Mouse (Mus musculus) hindbrain, embryonic 13.5 days (tissue): ENCODE data around the gene Ccdc30. TPM values are rescaled to one million over a fixed set of nuclear protein-coding genes. Genes with fewer than 3 reads are reported as not detected.
A peak's percentile ranks its signal among the peaks of the same experiment; 100 is the strongest.
"Not testable (repeated sequence)": the region's sequence is repeated elsewhere in the genome, so short reads cannot be mapped to it uniquely, and the experiment has no call there.

Experiments used
- ATAC-seq: fragments of 200-750 bp; cut with Nextera tagmentation; 2 replicates; pipeline ENCODE4 v1.8.0; 2017; ENCODE audit warnings: moderate TSS enrichment; ENCODE audit not compliant: low FRiP score
- H3K27ac ChIP-seq: fragments of 300-500 bp; sonication (generic); 2 replicates; pipeline ENCODE4 v1.5.1; 2015; ENCODE audit warnings: inconsistent platforms, mild to moderate bottlenecking, moderate library complexity
- H3K27me3 ChIP-seq: fragments of 300-500 bp; sonication (generic); 2 replicates; pipeline ENCODE4 v1.6.1; 2015; ENCODE audit warnings: mild to moderate bottlenecking, inconsistent platforms
- H3K36me3 ChIP-seq: fragments of 300-500 bp; sonication (generic); 2 replicates; pipeline ENCODE4 v1.6.1; 2015; ENCODE audit warnings: mild to moderate bottlenecking, inconsistent platforms
- H3K4me1 ChIP-seq: fragments of 300-500 bp; sonication (generic); replicated peaks from 2 replicates; pipeline ENCODE4 v1.6.1; 2015; ENCODE audit warnings: inconsistent platforms
- H3K4me2 ChIP-seq: fragments of 300-500 bp; sonication (generic); 2 replicates; pipeline ENCODE4 v1.6.1; 2015; ENCODE audit warnings: inconsistent platforms, mild to moderate bottlenecking, moderate library complexity
- H3K4me3 ChIP-seq: fragments of 300-500 bp; sonication (generic); 2 replicates; pipeline ENCODE4 v1.5.1; 2015; ENCODE audit warnings: mild to moderate bottlenecking, inconsistent platforms
- H3K9ac ChIP-seq: fragments of 300-500 bp; sonication (generic); 2 replicates; pipeline ENCODE4 v1.6.1; 2015; ENCODE audit warnings: mild to moderate bottlenecking, inconsistent platforms
- H3K9me3 ChIP-seq: fragments of 300-500 bp; sonication (generic); 2 replicates; pipeline ENCODE4 v1.6.1; 2016; ENCODE audit warnings: inconsistent platforms
- WGBS: fragments of 180-500 bp; shearing (Covaris S2); methylation state at CpG from one replicate; pipeline ENCODE4 v1.1.7; 2015; 5-methylcytosine and 5-hydroxymethylcytosine counted together
- polyA plus RNA-seq: library from polyadenylated mRNA; unstranded; fragments of >200 nt; fragmentation: Nextera tagmentation; extraction: Ambion mirVana; gene quantifications from 2 replicates; pipeline ENCODE4 v1.2.1, GENCODE M21; 2015

Gene Ccdc30
- polyA plus RNA-seq, 1 experiment from 2014 or later, result 18.4 TPM

DNA sequence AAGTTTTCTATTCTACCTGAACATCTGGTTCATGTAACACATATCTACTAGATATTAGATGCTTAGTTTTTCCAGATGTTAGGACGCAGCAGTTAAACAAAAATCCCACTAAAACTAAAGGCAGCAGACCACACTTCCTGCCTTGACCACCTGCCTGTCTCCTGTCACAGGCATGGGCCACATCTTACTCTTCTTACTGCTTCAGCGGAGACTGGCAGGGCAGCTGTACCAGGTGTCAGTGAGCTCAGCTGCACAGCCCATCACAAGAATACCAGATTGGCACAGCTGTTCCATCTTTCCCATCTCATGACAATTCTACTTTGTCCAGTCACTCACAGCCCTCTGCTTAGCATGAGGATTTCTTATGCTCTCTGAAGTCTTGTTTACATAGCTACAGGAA, 118.0 kb downstream of the Ccdc30 start:
- peaks cover 10% of the 10 kb centered on the region for H3K4me1 ChIP-seq
- no peak overlapping the region for H3K4me3 ChIP-seq
- no peak overlapping the region for H3K27ac ChIP-seq
- 68% methylated on average over 2 of the region's 2 CpGs for WGBS
- H3K36me3 ChIP-seq, result no peaks in the 10 kb centered on the region
- no peak for ATAC-seq
- no peaks in the 10 kb centered on the region for H3K9me3 ChIP-seq
- no peak overlapping the region for H3K9ac ChIP-seq
- no peak overlapping the region for H3K4me2 ChIP-seq
- no peaks in the 10 kb centered on the region for H3K27me3 ChIP-seq

DNA sequence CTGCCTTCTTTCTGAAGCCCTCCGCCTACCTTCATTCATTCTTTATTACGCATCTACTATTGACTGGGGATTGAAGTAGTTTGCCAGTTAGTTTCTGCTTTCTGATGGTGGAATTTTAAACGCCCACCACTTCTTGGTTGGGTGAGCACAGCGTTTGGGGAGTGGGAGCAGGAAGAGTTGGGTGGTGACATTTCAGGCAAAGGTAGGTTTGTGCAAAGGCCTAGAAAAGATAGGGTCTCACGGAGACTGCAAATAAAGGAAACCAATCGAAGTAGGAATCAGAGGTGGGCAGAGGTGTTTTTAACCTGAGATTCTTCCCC, 120.2 kb downstream of the Ccdc30 start:
- ATAC-seq, result no peak
- H3K9me3 ChIP-seq, result no peaks in the 10 kb centered on the region
- H3K27ac ChIP-seq, result peak overlapping the region; percentile 96
- H3K27me3 ChIP-seq, result no peaks in the 10 kb centered on the region
- H3K4me2 ChIP-seq, result peak overlapping the region; percentile 71
- peak overlapping the region; percentile 96 for H3K4me3 ChIP-seq
- peaks cover 32% of the 10 kb centered on the region for H3K4me1 ChIP-seq
- no peaks in the 10 kb centered on the region; the same call in 1 of the 2 replicates for H3K36me3 ChIP-seq
- WGBS, result 7% methylated on average over 6 of the region's 6 CpGs
- H3K9ac ChIP-seq, result peak overlapping the region; percentile 83

DNA sequence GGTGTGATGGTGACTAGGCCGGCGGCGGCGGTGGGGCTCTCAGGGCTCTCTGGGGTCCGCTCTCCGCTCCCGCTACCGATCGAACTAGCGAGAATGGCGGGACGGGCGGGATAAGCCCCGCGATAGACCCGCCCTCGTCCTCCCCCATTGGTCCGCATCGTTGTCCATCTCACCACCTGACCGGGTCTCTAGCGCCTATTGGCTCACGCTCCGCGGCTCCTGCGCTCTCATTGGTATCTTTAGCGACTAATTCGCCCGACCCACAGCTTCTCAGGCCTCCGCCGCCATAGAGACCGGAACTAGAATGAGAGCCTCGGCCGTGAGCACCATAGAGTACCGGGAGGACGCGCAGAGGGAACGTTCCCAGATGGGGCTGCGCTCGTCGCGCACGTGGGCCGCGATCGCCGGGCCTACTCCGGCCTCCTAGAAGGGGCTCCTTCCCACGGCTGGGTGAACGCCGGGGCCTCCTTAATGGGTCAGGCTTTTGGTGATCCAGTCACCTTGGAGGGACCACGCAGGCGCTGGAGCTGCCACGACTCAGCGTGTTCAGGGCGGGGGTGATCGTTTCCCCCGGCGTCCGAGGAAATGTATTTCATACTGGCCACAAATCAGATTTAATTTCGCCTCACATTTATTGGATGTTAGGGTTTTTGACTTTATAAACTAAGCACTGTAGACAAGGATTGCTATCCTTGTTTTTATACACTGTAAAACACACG, 120.7 kb downstream of the Ccdc30 start, which contains the start of gene Ybx1:
Gene Ybx1 (minus strand): TSS at position 190 of the 719 bp plus-strand sequence.
- Histone ChIP-seq H3K27ac (peak within 1 kb of the TSS; percentile 96), H3K36me3 (no peaks in the 10 kb centered on the region; the same call in 1 of the 2 replicates), H3K4me3 (peak within 1 kb of the TSS; percentile 96), H3K9ac (peak within 1 kb of the TSS; percentile 92), H3K4me2 (peak within 1 kb of the TSS; percentile 83), H3K4me1 (peaks cover 35% of the 10 kb centered on the region), H3K27me3 (no peaks in the 10 kb centered on the region), H3K9me3 (no peaks in the 10 kb centered on the region)
- under 1% methylated on average over 61 of the region's 61 CpGs for WGBS
- ATAC-seq, result peak; percentile 99

DNA sequence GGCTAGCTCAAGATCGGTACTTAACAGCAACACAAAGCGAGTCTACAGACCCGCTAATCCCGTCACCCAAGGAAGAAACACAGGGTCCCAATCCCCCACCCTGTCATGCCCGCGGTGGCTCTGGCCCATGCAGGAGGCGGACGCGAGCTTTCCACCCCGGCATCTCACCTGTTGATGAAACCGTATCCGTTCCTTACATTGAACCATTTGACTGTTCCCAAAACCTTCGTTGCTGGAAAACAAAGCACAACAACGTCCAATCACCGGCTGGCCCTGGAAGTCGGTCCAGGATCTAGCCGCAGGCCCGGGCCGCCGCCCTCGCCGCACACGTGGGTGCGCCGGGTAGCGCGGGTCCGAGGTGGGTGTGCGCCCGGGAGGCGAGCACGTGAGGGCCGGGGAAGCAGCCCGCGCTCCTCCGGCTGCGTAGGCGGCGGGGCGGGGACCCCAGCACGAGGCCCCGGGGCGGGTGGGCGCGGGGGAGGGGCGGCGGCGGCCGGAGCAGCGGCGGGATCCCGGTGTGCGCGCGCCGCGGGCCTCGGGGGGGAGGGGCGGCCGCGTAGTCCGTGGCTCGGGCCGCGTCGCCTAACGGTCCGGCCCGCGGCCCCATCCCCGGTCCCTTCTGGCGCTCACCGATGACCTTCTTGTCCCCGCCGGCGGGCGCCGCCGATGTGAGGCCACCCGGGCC, 121.6 kb downstream of the Ccdc30 start:
- peaks cover 39% of the 10 kb centered on the region for H3K4me1 ChIP-seq
- peak overlapping the region; percentile 83 for H3K4me2 ChIP-seq
- WGBS, result under 1% methylated on average over 38 of the region's 80 CpGs
- peak overlapping the region; percentile 92 for H3K9ac ChIP-seq
- peak; percentile 29 for ATAC-seq
- H3K4me3 ChIP-seq, result peak overlapping the region; percentile 96
- no peaks in the 10 kb centered on the region for H3K9me3 ChIP-seq
- H3K27ac ChIP-seq, result peak overlapping the region; percentile 91
- peaks cover 2% of the 10 kb centered on the region; the same call in 1 of the 2 replicates for H3K36me3 ChIP-seq
- no peaks in the 10 kb centered on the region for H3K27me3 ChIP-seq

DNA sequence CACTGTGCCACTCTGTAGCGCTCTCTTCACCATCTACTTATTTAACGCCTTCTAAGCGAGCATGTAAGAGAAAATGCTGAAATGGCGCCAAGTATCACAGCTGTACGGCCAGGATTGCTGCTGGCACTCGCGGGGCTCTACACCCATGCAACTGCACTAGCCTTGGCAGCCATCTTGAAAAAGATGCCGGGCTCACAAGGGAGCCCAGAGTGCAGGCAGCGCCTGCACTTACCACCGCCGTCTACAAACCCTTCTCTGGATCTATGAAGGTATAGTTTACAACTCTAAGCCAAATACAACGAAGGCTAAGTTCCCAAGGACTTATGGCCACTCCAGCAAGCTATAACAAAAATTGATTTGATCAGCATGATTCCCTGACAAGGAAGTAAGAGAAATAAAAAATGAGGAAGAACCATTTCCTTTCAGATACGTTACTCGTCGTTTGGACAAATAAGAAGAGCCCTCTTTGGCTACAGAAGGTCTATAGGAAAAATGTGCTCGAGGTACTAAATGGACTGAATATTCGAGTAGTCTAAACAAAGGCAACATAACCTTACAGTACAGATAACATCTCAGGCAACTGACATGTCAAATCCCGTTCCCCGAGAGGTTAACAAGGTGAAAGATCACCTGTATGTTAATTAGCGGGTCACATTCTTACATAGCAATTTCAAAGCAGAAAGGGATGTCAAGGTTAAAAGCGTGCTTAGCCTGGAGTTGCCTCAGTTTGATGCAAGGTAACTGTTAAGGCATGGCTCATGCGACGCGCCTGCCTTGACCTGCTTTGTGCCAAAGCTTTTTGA, 122.3 kb downstream of the Ccdc30 start:
- no peaks in the 10 kb centered on the region for H3K9me3 ChIP-seq
- peaks cover 41% of the 10 kb centered on the region for H3K4me1 ChIP-seq
- no peak for ATAC-seq
- H3K27ac ChIP-seq, result peak overlapping the region; percentile 91
- H3K4me2 ChIP-seq, result peak overlapping the region; percentile 83
- 2% methylated on average over 24 of the region's 24 CpGs for WGBS
- no peaks in the 10 kb centered on the region for H3K27me3 ChIP-seq
- peaks cover 3% of the 10 kb centered on the region; the same call in 1 of the 2 replicates for H3K36me3 ChIP-seq
- H3K9ac ChIP-seq, result peak overlapping the region; percentile 92
- peak overlapping the region; percentile 96 for H3K4me3 ChIP-seq

DNA sequence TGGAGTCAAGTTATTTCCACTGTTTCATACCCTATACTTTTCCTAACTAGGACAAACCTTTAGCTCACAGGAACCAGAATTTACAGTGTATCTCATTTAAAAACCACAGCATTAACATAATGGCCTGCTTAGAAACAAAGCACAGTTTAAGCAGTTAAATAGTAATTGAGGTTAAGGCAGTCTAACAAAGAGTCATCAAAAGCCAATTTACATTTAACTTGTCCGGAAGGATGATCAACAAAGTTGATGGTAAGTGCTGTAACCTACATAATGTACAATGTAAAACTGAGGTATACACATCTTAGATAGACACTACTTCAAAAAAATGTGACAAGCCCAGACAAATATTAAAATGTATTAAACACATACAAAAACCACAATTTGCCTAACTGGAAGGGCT, 123.4 kb downstream of the Ccdc30 start:
- H3K9me3 ChIP-seq, result no peaks in the 10 kb centered on the region
- peaks cover 47% of the 10 kb centered on the region for H3K4me1 ChIP-seq
- H3K27ac ChIP-seq, result peak overlapping the region; percentile 91; the same call in 1 of the 2 replicates
- no peak for ATAC-seq
- peaks cover 3% of the 10 kb centered on the region; the same call in 1 of the 2 replicates for H3K36me3 ChIP-seq
- 81% methylated on average over 1 of the region's 1 CpGs for WGBS
- H3K4me2 ChIP-seq, result peak overlapping the region; percentile 83
- H3K27me3 ChIP-seq, result no peaks in the 10 kb centered on the region
- H3K9ac ChIP-seq, result peak overlapping the region; percentile 92
- H3K4me3 ChIP-seq, result peak overlapping the region; percentile 96

DNA sequence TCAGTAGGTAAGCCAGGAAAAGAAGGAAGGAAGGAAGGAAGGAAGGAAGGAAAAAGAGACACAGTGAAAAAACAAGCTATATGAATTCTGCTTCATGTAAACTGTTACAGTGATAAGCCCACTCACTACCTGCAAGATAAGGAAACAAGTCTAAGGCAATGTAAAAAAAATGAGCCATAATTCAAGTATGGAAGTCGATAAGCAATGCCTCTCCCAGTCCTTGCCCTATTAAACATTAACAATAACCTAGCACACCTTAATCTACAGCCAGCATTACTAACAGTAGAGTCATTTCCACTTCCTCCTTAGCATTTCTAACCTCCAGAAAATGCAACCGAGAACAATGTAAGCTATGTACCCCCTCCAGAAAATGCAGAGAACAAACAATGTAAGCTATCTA, 130.0 kb downstream of the Ccdc30 start:
- WGBS, result 91% methylated on average over 2 of the region's 2 CpGs

DNA sequence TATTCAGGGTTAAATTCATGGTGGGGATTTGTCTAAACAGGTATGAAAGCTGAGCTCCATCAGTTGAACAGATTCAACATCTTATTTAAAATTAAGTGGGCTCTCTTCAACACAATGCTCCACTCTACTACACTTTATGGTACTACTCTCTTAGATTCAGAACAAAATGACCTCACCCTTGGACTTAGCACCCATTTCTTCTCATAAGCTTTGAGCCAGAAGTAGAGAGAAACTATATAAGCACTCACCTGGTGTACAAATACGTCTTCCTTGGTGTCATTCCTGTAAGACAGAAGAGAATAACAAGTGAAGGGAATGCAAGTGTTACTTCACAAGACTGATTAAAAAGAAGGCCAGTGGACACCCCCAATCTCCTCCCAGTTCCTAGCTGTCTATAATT, 130.5 kb downstream of the Ccdc30 start:
- H3K27ac ChIP-seq, result no peak overlapping the region
- H3K9me3 ChIP-seq, result no peaks in the 10 kb centered on the region
- no peak for ATAC-seq
- H3K4me3 ChIP-seq, result no peak overlapping the region
- H3K4me1 ChIP-seq, result peaks cover 14% of the 10 kb centered on the region
- no peaks in the 10 kb centered on the region for H3K27me3 ChIP-seq
- WGBS, result 92% methylated on average over 1 of the region's 1 CpGs
- peaks cover 51% of the 10 kb centered on the region for H3K36me3 ChIP-seq
- no peak overlapping the region for H3K4me2 ChIP-seq
- H3K9ac ChIP-seq, result no peak overlapping the region

More for the DNA sequence above, 130.0 kb downstream of the Ccdc30 start:
- Histone ChIP-seq H3K27ac (no peak overlapping the region), H3K36me3 (peaks cover 46% of the 10 kb centered on the region), H3K9ac (no peak overlapping the region), H3K27me3 (no peaks in the 10 kb centered on the region), H3K9me3 (no peaks in the 10 kb centered on the region), H3K4me1 (peaks cover 16% of the 10 kb centered on the region), H3K4me3 (no peak overlapping the region), H3K4me2 (no peak overlapping the region)
- ATAC-seq, result no peak

DNA sequence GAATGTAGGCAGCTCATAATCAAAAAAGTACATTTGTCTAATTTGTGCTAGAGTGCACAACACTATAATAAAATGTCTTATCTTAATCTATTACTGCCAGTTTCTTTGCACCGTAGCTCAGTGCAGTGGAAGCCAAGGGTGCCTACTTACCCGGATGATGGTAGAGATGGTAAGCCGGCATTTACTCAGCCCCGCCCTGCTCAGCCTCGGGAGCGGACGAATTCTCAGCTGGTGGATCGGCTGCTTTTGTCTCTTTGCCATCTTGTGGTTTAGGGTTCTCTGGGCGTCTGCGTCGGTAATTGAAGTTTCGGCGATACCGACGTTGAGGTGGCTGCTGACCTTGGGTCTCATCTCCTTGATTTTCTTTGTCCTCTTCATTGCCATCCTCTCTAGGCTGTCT, 136.5 kb downstream of the Ccdc30 start:
- not testable (repeated sequence) for H3K4me3 ChIP-seq, ATAC-seq, H3K27me3 ChIP-seq, H3K27ac ChIP-seq, H3K4me2 ChIP-seq, H3K9me3 ChIP-seq, H3K4me1 ChIP-seq, H3K9ac ChIP-seq
- 93% methylated on average over 15 of the region's 15 CpGs for WGBS
- H3K36me3 ChIP-seq, result peaks cover 91% of the 10 kb centered on the region

DNA sequence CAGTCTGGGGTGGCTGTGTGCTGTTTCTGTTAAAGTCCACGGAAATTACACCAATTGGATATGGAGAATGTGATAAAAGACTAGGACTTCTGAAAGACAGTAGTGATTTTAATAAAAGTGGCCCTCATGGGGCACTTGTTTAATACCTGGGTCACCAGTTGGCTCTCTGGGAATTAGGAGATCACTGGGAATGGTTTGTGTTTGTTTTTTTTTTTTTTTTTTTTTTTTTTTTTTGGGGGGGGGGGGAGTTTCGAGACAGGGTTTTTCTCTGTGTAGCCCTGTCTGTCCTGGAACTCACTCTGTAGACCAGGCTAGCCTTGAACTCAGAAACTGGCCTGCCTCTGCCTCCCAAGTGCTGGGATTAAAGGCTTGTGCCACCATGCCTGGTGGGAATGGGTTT, 139.6 kb downstream of the Ccdc30 start:
- no peak overlapping the region for H3K27ac ChIP-seq
- H3K4me2 ChIP-seq, result no peak overlapping the region
- H3K4me1 ChIP-seq, result no peaks in the 10 kb centered on the region
- H3K9ac ChIP-seq, result no peak overlapping the region
- H3K36me3 ChIP-seq, result peaks cover 91% of the 10 kb centered on the region
- no peak for ATAC-seq
- 85% methylated on average over 2 of the region's 2 CpGs for WGBS
- H3K4me3 ChIP-seq, result no peak overlapping the region
- H3K27me3 ChIP-seq, result no peaks in the 10 kb centered on the region
- H3K9me3 ChIP-seq, result no peaks in the 10 kb centered on the region

DNA sequence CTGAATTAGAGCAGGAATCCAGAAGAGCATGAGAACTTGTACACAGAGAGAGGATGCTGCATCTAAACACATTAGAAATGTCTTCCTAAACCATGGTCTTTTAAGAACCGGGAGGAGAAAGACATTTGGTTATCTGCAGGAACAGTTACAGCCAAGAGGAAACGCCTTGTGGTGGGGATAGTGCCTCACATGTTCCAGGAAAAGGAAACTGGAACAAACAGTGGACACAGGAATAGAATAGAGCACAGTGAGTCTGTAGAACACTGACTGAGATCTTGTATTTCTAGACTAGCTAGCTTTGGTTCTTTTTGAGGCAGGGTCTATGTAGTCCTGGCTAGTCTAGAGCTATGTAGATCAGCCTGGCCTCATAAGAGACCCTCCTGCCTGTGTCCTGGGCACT, 140.1 kb downstream of the Ccdc30 start:
- Histone ChIP-seq H3K27ac (no peak overlapping the region), H3K4me3 (no peak overlapping the region), H3K4me1 (no peaks in the 10 kb centered on the region), H3K9me3 (no peaks in the 10 kb centered on the region), H3K27me3 (no peaks in the 10 kb centered on the region), H3K4me2 (no peak overlapping the region), H3K36me3 (peaks cover 93% of the 10 kb centered on the region), H3K9ac (no peak overlapping the region)
- 89% methylated on average over 2 of the region's 2 CpGs for WGBS
- no peak for ATAC-seq

DNA sequence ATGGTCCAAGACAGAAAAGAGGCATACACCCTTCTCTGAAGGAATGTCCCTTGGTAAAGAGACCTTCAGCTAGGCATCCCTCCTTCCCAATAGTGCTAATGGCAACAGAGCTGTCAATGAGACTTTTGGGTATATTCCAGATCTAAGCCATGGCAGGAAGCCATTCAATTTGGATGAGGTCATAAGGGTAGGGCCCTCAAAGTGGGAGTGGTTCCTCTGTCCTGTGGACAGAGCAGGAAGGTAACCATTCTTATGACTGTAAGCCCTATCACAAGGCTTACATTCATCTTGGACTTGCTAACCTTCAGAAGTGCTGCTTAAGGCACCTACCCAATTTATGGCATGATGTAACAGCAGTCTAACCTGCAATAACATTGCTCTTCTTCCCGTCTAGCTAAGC, 140.7 kb downstream of the Ccdc30 start:
- no peak overlapping the region for H3K4me2 ChIP-seq
- H3K27me3 ChIP-seq, result no peaks in the 10 kb centered on the region
- H3K27ac ChIP-seq, result no peak overlapping the region
- no peaks in the 10 kb centered on the region for H3K9me3 ChIP-seq
- no peak overlapping the region for H3K4me3 ChIP-seq
- no peak overlapping the region for H3K9ac ChIP-seq
- 79% methylated on average over 1 of the region's 1 CpGs for WGBS
- ATAC-seq, result no peak
- H3K4me1 ChIP-seq, result no peaks in the 10 kb centered on the region
- H3K36me3 ChIP-seq, result peaks cover 92% of the 10 kb centered on the region
